Mouse (Mus musculus): ENCODE data around the gene 4930548H24Rik. TPM values are rescaled to one million over a fixed set of nuclear protein-coding genes. Genes with fewer than 3 reads are reported as not detected.

4930548H24Rik gene
- total and polyA plus RNA-seq, 2 experiments from 2014 or later, result 0.04 TPM; not detected in 1

- DNase-seq (ENCODE audit: low spot score) (no peak), ATAC-seq (ENCODE audit: insufficient read depth, low read depth) (no peak)
- WGBS, result 83% methylated on average over 3 of the region's 3 CpGs
- peaks cover 70% of the 10 kb centered on the region for H3K36me3 ChIP-seq (replicated peaks; ENCODE audit: control insufficient read depth, insufficient read depth, low read length)
- no peaks in the 10 kb centered on the region for H3K27me3 ChIP-seq (ENCODE audit: control insufficient read depth, insufficient read depth, low read length)
- H3K4me1 ChIP-seq (ENCODE audit: control insufficient read depth, insufficient read depth), result no peaks in the 10 kb centered on the region
- H3K9me3 ChIP-seq (replicated peaks; ENCODE audit: control insufficient read depth, low read length), result no peaks in the 10 kb centered on the region
- no peak overlapping the region for H3K9ac ChIP-seq (replicated peaks; ENCODE audit: low read depth, low read length)
- no peak for TF ChIP-seq EP300 (IDR thresholded peaks at IDR 0.05; ENCODE audit: low read depth)
- TF ChIP-seq CTCF (IDR thresholded peaks at IDR 0.05; ENCODE audit: low read depth), result no peak
- H3K27ac ChIP-seq (ENCODE audit: low read depth), result no peak overlapping the region
- no peak overlapping the region for H3K4me2 ChIP-seq (ENCODE audit: low read depth, low read length)
- H3K4me3 ChIP-seq (ENCODE audit: low read depth, low read length), result no peak overlapping the region
Measured at GRCm38 (mm10) chr5:31467798-31468197, 17.7 kb upstream of the 4930548H24Rik start.

- Histone ChIP-seq H3K9me3 (replicated peaks; ENCODE audit: control insufficient read depth, low read length) (no peaks in the 10 kb centered on the region), H3K4me3 (ENCODE audit: low read depth, low read length) (no peak overlapping the region), H3K27ac (ENCODE audit: low read depth) (no peak overlapping the region), H3K36me3 (replicated peaks; ENCODE audit: control insufficient read depth, insufficient read depth, low read length) (peaks cover 89% of the 10 kb centered on the region), H3K4me2 (ENCODE audit: low read depth, low read length) (no peak overlapping the region), H3K4me1 (ENCODE audit: control insufficient read depth, insufficient read depth) (no peaks in the 10 kb centered on the region), H3K9ac (replicated peaks; ENCODE audit: low read depth, low read length) (no peak overlapping the region), H3K27me3 (ENCODE audit: control insufficient read depth, insufficient read depth, low read length) (no peaks in the 10 kb centered on the region)
- DNase-seq (ENCODE audit: low spot score) (peak; percentile 23), ATAC-seq (ENCODE audit: insufficient read depth, low read depth) (no peak)
- TF ChIP-seq EP300 (IDR thresholded peaks at IDR 0.05; ENCODE audit: low read depth) (no peak), CTCF (IDR thresholded peaks at IDR 0.05; ENCODE audit: low read depth) (no peak)
- 95% methylated on average over 6 of the region's 6 CpGs for WGBS
Measured at GRCm38 (mm10) chr5:31469711-31470110, 15.8 kb upstream of the 4930548H24Rik start.

GRCm38 (mm10) chr5:31470334-31470733 is 15.2 kb upstream of the 4930548H24Rik start:
- Histone ChIP-seq H3K9me3 (replicated peaks; ENCODE audit: control insufficient read depth, low read length) (no peaks in the 10 kb centered on the region), H3K27ac (ENCODE audit: low read depth) (no peak overlapping the region), H3K9ac (replicated peaks; ENCODE audit: low read depth, low read length) (no peak overlapping the region), H3K4me3 (ENCODE audit: low read depth, low read length) (no peak overlapping the region), H3K27me3 (ENCODE audit: control insufficient read depth, insufficient read depth, low read length) (no peaks in the 10 kb centered on the region), H3K4me1 (ENCODE audit: control insufficient read depth, insufficient read depth) (no peaks in the 10 kb centered on the region), H3K36me3 (replicated peaks; ENCODE audit: control insufficient read depth, insufficient read depth, low read length) (peaks cover 91% of the 10 kb centered on the region), H3K4me2 (ENCODE audit: low read depth, low read length) (no peak overlapping the region)
- ATAC-seq (ENCODE audit: insufficient read depth, low read depth) (no peak), DNase-seq (ENCODE audit: low spot score) (no peak)
- WGBS, result 70% methylated on average over 7 of the region's 7 CpGs
- TF ChIP-seq EP300 (IDR thresholded peaks at IDR 0.05; ENCODE audit: low read depth) (no peak), CTCF (IDR thresholded peaks at IDR 0.05; ENCODE audit: low read depth) (peak; percentile 66)

- no peak overlapping the region for H3K9ac ChIP-seq (replicated peaks; ENCODE audit: low read depth, low read length)
- H3K4me2 ChIP-seq (ENCODE audit: low read depth, low read length), result no peak overlapping the region
- WGBS, result 90% methylated on average over 4 of the region's 4 CpGs
- no peak for DNase-seq (ENCODE audit: low spot score)
- H3K27me3 ChIP-seq (ENCODE audit: control insufficient read depth, insufficient read depth, low read length), result no peaks in the 10 kb centered on the region
- no peak for ATAC-seq (ENCODE audit: insufficient read depth, low read depth)
- H3K4me1 ChIP-seq (ENCODE audit: control insufficient read depth, insufficient read depth), result no peaks in the 10 kb centered on the region
- no peaks in the 10 kb centered on the region for H3K9me3 ChIP-seq (replicated peaks; ENCODE audit: control insufficient read depth, low read length)
- TF ChIP-seq EP300 (IDR thresholded peaks at IDR 0.05; ENCODE audit: low read depth), result no peak
- TF ChIP-seq CTCF (IDR thresholded peaks at IDR 0.05; ENCODE audit: low read depth), result no peak
- peaks cover 62% of the 10 kb centered on the region for H3K36me3 ChIP-seq (replicated peaks; ENCODE audit: control insufficient read depth, insufficient read depth, low read length)
- no peak overlapping the region for H3K27ac ChIP-seq (ENCODE audit: low read depth)
- no peak overlapping the region for H3K4me3 ChIP-seq (ENCODE audit: low read depth, low read length)
Measured at GRCm38 (mm10) chr5:31480536-31480935, 5.0 kb upstream of the 4930548H24Rik start.

- Histone ChIP-seq H3K27ac (ENCODE audit: low read depth) (no peak overlapping the region), H3K4me1 (ENCODE audit: control insufficient read depth, insufficient read depth) (no peaks in the 10 kb centered on the region), H3K4me2 (ENCODE audit: low read depth, low read length) (no peak overlapping the region), H3K27me3 (ENCODE audit: control insufficient read depth, insufficient read depth, low read length) (no peaks in the 10 kb centered on the region), H3K9ac (replicated peaks; ENCODE audit: low read depth, low read length) (no peak overlapping the region), H3K9me3 (replicated peaks; ENCODE audit: control insufficient read depth, low read length) (no peaks in the 10 kb centered on the region), H3K4me3 (ENCODE audit: low read depth, low read length) (no peak overlapping the region), H3K36me3 (replicated peaks; ENCODE audit: control insufficient read depth, insufficient read depth, low read length) (no peaks in the 10 kb centered on the region)
- 88% methylated on average over 3 of the region's 3 CpGs for WGBS
- ATAC-seq (ENCODE audit: insufficient read depth, low read depth) (no peak), DNase-seq (ENCODE audit: low spot score) (no peak)
- TF ChIP-seq CTCF (IDR thresholded peaks at IDR 0.05; ENCODE audit: low read depth), result no peak
- TF ChIP-seq EP300 (IDR thresholded peaks at IDR 0.05; ENCODE audit: low read depth), result no peak
Measured at GRCm38 (mm10) chr5:31487889-31488288, 2.3 kb downstream of the 4930548H24Rik start.

GRCm38 (mm10) chr5:31489116-31489769 is 3.7 kb downstream of the 4930548H24Rik start:
- no peak for TF ChIP-seq CTCF (IDR thresholded peaks at IDR 0.05; ENCODE audit: low read depth)
- no peak for TF ChIP-seq EP300 (IDR thresholded peaks at IDR 0.05; ENCODE audit: low read depth)
- H3K9me3 ChIP-seq (replicated peaks; ENCODE audit: control insufficient read depth, low read length), result no peaks in the 10 kb centered on the region
- H3K27ac ChIP-seq (ENCODE audit: low read depth), result no peak overlapping the region
- no peak overlapping the region for H3K4me2 ChIP-seq (ENCODE audit: low read depth, low read length)
- H3K27me3 ChIP-seq (ENCODE audit: control insufficient read depth, insufficient read depth, low read length), result no peaks in the 10 kb centered on the region
- ATAC-seq (ENCODE audit: insufficient read depth, low read depth) (no peak), DNase-seq (ENCODE audit: low spot score) (no peak)
- H3K36me3 ChIP-seq (replicated peaks; ENCODE audit: control insufficient read depth, insufficient read depth, low read length), result no peaks in the 10 kb centered on the region
- H3K4me1 ChIP-seq (ENCODE audit: control insufficient read depth, insufficient read depth), result no peaks in the 10 kb centered on the region
- H3K9ac ChIP-seq (replicated peaks; ENCODE audit: low read depth, low read length), result no peak overlapping the region
- 56% methylated on average over 7 of the region's 7 CpGs for WGBS
- H3K4me3 ChIP-seq (ENCODE audit: low read depth, low read length), result no peak overlapping the region
